In genomic region chr6:97526092-97526491, GRCm38 (mm10) we compare ENCODE assay signal across 8 mouse cellular contexts.
DNase-seq lines count a peak whose midpoint lies in the region; ATAC-seq and TF ChIP-seq lines count a peak whose summit lies in the region.

No protein-coding gene starts in this region.

- H3K36me3 ChIP-seq in neural tube, embryonic 15.5 days = no peaks in the 10 kb centered on the region
- no peaks in the 10 kb centered on the region for H3K36me3 ChIP-seq in forebrain, embryonic 15.5 days
- no peaks in the 10 kb centered on the region for H3K36me3 ChIP-seq in limb, embryonic 14.5 days (ENCODE audit: control insufficient read depth, insufficient read depth, low read length)

- DNase-seq in neural tube, embryonic 10.5 days (ENCODE audit: extremely low spot score, low spot score) = peak; percentile 57
- peak; percentile 80 for DNase-seq in NIH3T3 (ENCODE audit: low read depth)
- DNase-seq in cerebellum, adult 11-12 months = peak; percentile 15
- peak; percentile 79 for DNase-seq in limb, embryonic 14.5 days (ENCODE audit: low spot score)
- peak; percentile 84 for DNase-seq in retina, embryonic 14.5 days (ENCODE audit: low spot score)
- DNase-seq in right cerebral cortex, postnatal 14 days = no peak

- ATAC-seq in neural tube, embryonic 15.5 days (ENCODE audit: low FRiP score) = no peak; the same call in 1 of the 2 replicates
- ATAC-seq in forebrain, embryonic 15.5 days (replicated peaks) = peak; percentile 27; the same call in 1 of the 2 replicates
- no peak for ATAC-seq in limb, embryonic 14.5 days (ENCODE audit: low FRiP score, low read depth)

- H3K4me1 ChIP-seq in neural tube, embryonic 15.5 days = peaks cover 35% of the 10 kb centered on the region
- peaks cover 37% of the 10 kb centered on the region for H3K4me1 ChIP-seq in forebrain, embryonic 15.5 days
- H3K4me1 ChIP-seq in limb, embryonic 14.5 days (ENCODE audit: control insufficient read depth, insufficient read depth, low read length) = no peaks in the 10 kb centered on the region

- H3K9ac ChIP-seq in neural tube, embryonic 15.5 days (replicated peaks) = no peak overlapping the region
- H3K9ac ChIP-seq in forebrain, embryonic 15.5 days (replicated peaks) = no peak overlapping the region
- H3K9ac ChIP-seq in limb, embryonic 14.5 days (ENCODE audit: low read depth, low read length, severe bottlenecking) = no peak overlapping the region

- H3K4me3 ChIP-seq in neural tube, embryonic 15.5 days (replicated peaks) = no peak overlapping the region
- no peak overlapping the region for H3K4me3 ChIP-seq in forebrain, embryonic 15.5 days
- no peak overlapping the region for H3K4me3 ChIP-seq in limb, embryonic 14.5 days (replicated peaks; ENCODE audit: low read length)

- H3K27me3 ChIP-seq in neural tube, embryonic 15.5 days (replicated peaks) = no peaks in the 10 kb centered on the region
- no peaks in the 10 kb centered on the region for H3K27me3 ChIP-seq in forebrain, embryonic 15.5 days
- H3K27me3 ChIP-seq in limb, embryonic 14.5 days (ENCODE audit: control insufficient read depth, insufficient read depth, low read length) = no peaks in the 10 kb centered on the region

- no peak overlapping the region for H3K27ac ChIP-seq in neural tube, embryonic 15.5 days (replicated peaks)
- no peak overlapping the region for H3K27ac ChIP-seq in forebrain, embryonic 15.5 days (replicated peaks)
- no peak overlapping the region for H3K27ac ChIP-seq in limb, embryonic 14.5 days (replicated peaks; ENCODE audit: low read depth, low read length)

- TF ChIP-seq POLR2A in limb, embryonic 14.5 days (IDR thresholded peaks at IDR 0.05; ENCODE audit: borderline replicate concordance, extremely low read depth, insufficient read depth, insufficient read length) = no peak

- no peaks in the 10 kb centered on the region for H3K9me3 ChIP-seq in neural tube, embryonic 15.5 days (replicated peaks)
- no peaks in the 10 kb centered on the region for H3K9me3 ChIP-seq in forebrain, embryonic 15.5 days
- no peaks in the 10 kb centered on the region for H3K9me3 ChIP-seq in limb, embryonic 14.5 days (ENCODE audit: control insufficient read depth, low read length)

- no peak overlapping the region for H3K4me2 ChIP-seq in neural tube, embryonic 15.5 days
- no peak overlapping the region for H3K4me2 ChIP-seq in forebrain, embryonic 15.5 days (replicated peaks)
- no peak overlapping the region for H3K4me2 ChIP-seq in limb, embryonic 14.5 days (replicated peaks; ENCODE audit: low read depth, low read length, severe bottlenecking)

- 25% methylated on average over 8 of the region's 8 CpGs for WGBS in neural tube, embryonic 15.5 days
- 19% methylated on average over 8 of the region's 8 CpGs for WGBS in forebrain, embryonic 15.5 days
- 19% methylated on average over 8 of the region's 8 CpGs for WGBS in limb, embryonic 14.5 days
